11 mouse cellular contexts compared by ENCODE assay signal in genomic region chr4:137380702-137381605, GRCm38 (mm10). TPM values are rescaled to one million over a fixed set of nuclear protein-coding genes. Genes with fewer than 3 reads are reported as not detected.
DNase-seq lines count a peak whose midpoint lies in the region; ATAC-seq lines count a peak whose summit lies in the region.
"Had no signal": no experiment of that assay in that cellular context is flagged by ENCODE, and none has a peak within 500 bp of the region (broad histone marks: within the 10 kb centered on the region; RNA-seq: fewer than 3 reads in every experiment).

No protein-coding gene starts in this region.

- no peaks in the 10 kb centered on the region for H3K27me3 ChIP-seq in heart, embryonic 11.5 days (ENCODE audit: control insufficient read depth, insufficient read depth, low read length)
- H3K27me3 ChIP-seq in neural tube, embryonic 12.5 days (replicated peaks) = no peaks in the 10 kb centered on the region
- no peaks in the 10 kb centered on the region for H3K27me3 ChIP-seq in liver, embryonic 11.5 days (replicated peaks; ENCODE audit: control insufficient read depth, insufficient read depth, low read length)

- no peak overlapping the region for H3K9ac ChIP-seq in heart, embryonic 11.5 days (ENCODE audit: low read depth, low read length)
- H3K9ac ChIP-seq in neural tube, embryonic 12.5 days = no peak overlapping the region
- peak overlapping the region; percentile 52 for H3K9ac ChIP-seq in liver, embryonic 11.5 days (ENCODE audit: low read depth, low read length)

- WGBS in heart, embryonic 11.5 days (ENCODE audit: insufficient replicate concordance) = 30% methylated on average over 15 of the region's 16 CpGs
- 29% methylated on average over 15 of the region's 16 CpGs for WGBS in neural tube, embryonic 12.5 days
- 32% methylated on average over 14 of the region's 16 CpGs for WGBS in liver, embryonic 11.5 days

- no peak; the same call in 1 of the 2 replicates for ATAC-seq in heart, embryonic 11.5 days (replicated peaks; ENCODE audit: insufficient number of reproducible peaks, low FRiP score, low TSS enrichment)
- no peak for ATAC-seq in neural tube, embryonic 12.5 days (ENCODE audit: low FRiP score, low read depth)
- ATAC-seq in liver, embryonic 11.5 days (replicated peaks; ENCODE audit: low FRiP score) = peak; percentile 95

- peaks cover 8% of the 10 kb centered on the region for H3K4me1 ChIP-seq in heart, embryonic 11.5 days (ENCODE audit: control insufficient read depth, insufficient read depth, low read length)
- H3K4me1 ChIP-seq in neural tube, embryonic 12.5 days = no peaks in the 10 kb centered on the region; the same call in 1 of the 2 replicates
- H3K4me1 ChIP-seq in liver, embryonic 11.5 days (replicated peaks; ENCODE audit: control insufficient read depth, insufficient read depth, low read length) = peaks cover 12% of the 10 kb centered on the region

- no peak overlapping the region for H3K27ac ChIP-seq in heart, embryonic 11.5 days (ENCODE audit: low read depth, low read length)
- H3K27ac ChIP-seq in neural tube, embryonic 12.5 days = no peak overlapping the region
- H3K27ac ChIP-seq in liver, embryonic 11.5 days (ENCODE audit: low read depth, low read length) = peak overlapping the region; percentile 88

- no peaks in the 10 kb centered on the region for H3K9me3 ChIP-seq in heart, embryonic 11.5 days (replicated peaks; ENCODE audit: control insufficient read depth, low read length)
- H3K9me3 ChIP-seq in neural tube, embryonic 12.5 days = no peaks in the 10 kb centered on the region
- H3K9me3 ChIP-seq in liver, embryonic 11.5 days (ENCODE audit: control insufficient read depth, low read length) = no peaks in the 10 kb centered on the region

- no peaks in the 10 kb centered on the region for H3K36me3 ChIP-seq in heart, embryonic 11.5 days (ENCODE audit: control insufficient read depth, insufficient read depth, low read length)
- H3K36me3 ChIP-seq in neural tube, embryonic 12.5 days = no peaks in the 10 kb centered on the region
- no peaks in the 10 kb centered on the region for H3K36me3 ChIP-seq in liver, embryonic 11.5 days (ENCODE audit: control insufficient read depth, insufficient read depth, low read length)

- 0 out of 2 replicates have a peak overlapping the region, but pooled peaks have one; percentile 15 for H3K4me3 ChIP-seq in heart, embryonic 11.5 days (ENCODE audit: low read depth, low read length)
- H3K4me3 ChIP-seq in neural tube, embryonic 12.5 days = no peak overlapping the region
- H3K4me3 ChIP-seq in liver, embryonic 11.5 days (ENCODE audit: low read depth, low read length) = peak overlapping the region; percentile 37

- no peak for DNase-seq in heart, adult 18-20 months
- DNase-seq in neural tube, embryonic 10.5 days (ENCODE audit: extremely low spot score, low spot score) = no peak
- peak; percentile 52 for DNase-seq in liver, embryonic 11.5 days (ENCODE audit: low spot score)
- no peak for DNase-seq in adrenal gland, adult 18-20 months (ENCODE audit: low spot score in 2 of 2)
- no peak for DNase-seq in frontal cortex, postnatal 36 days (ENCODE audit: low spot score in 2 of 2)
- DNase-seq in adrenal gland, adult 2 months = no peak

- peak overlapping the region; percentile 52 for H3K4me2 ChIP-seq in heart, embryonic 11.5 days
- H3K4me2 ChIP-seq in neural tube, embryonic 12.5 days (replicated peaks) = 0 out of 2 replicates have a peak overlapping the region, but pooled peaks have one; percentile 9
- peak overlapping the region; percentile 57 for H3K4me2 ChIP-seq in liver, embryonic 11.5 days

RNA-seq across cellular contexts. Expression of gene Cdc42, which starts 23.4 kb away (rescaled TPM):
- 525 and 599 TPM in 2 replicates for polyA plus RNA-seq in heart, embryonic 11.5 days (2014; fragmentation: Nextera tagmentation; extraction: Ambion mirVana)
- total RNA-seq in heart, adult 18-20 months (2021) = 100 to 1,000 TPM; 143 to 147 TPM
- polyA plus RNA-seq in neural tube, embryonic 12.5 days (2016; fragmentation: Nextera tagmentation; extraction: Ambion mirVana) = 665 and 674 TPM in 2 replicates
- 459 and 500 TPM in 2 replicates for polyA plus RNA-seq in liver, embryonic 11.5 days (2014; fragmentation: Nextera tagmentation; extraction: Ambion mirVana)
- 100 to 1,000 TPM; 386 to 454 TPM for total RNA-seq in adrenal gland, adult 18-20 months (2021)
- total RNA-seq in adrenal gland, adult 2 months (2021) = 100 to 1,000 TPM; 419 to 486 TPM
- 23.1 and 24.7 TPM in 2 replicates for polyA plus RNA-seq in adrenal gland, adult 2 months (2012; rRNA removed)

RNA-seq across cellular contexts. Expression of gene Cela3a, which starts 28.6 kb away (rescaled TPM):
- not detected in 2 replicates for polyA plus RNA-seq in heart, embryonic 11.5 days (2014; fragmentation: Nextera tagmentation; extraction: Ambion mirVana)
- total RNA-seq in heart, adult 18-20 months (2021) = not detected
- polyA plus RNA-seq in neural tube, embryonic 12.5 days (2016; fragmentation: Nextera tagmentation; extraction: Ambion mirVana) = not detected in 2 replicates
- polyA plus RNA-seq in liver, embryonic 11.5 days (2014; fragmentation: Nextera tagmentation; extraction: Ambion mirVana) = not detected in 2 replicates
- not detected for total RNA-seq in adrenal gland, adult 18-20 months (2021)
- not detected for total RNA-seq in adrenal gland, adult 2 months (2021)
- not detected in 2 replicates for polyA plus RNA-seq in adrenal gland, adult 2 months (2012; rRNA removed)
- total RNA-seq: left cerebral cortex, adult 18-20 months had no signal
- polyA plus RNA-seq: neural tube, embryonic 14.5 days; testis, adult 2 months had no signal

RNA-seq across cellular contexts. Expression of gene Cela3b, which starts 49.4 kb away (rescaled TPM):
- polyA plus RNA-seq in heart, embryonic 11.5 days (2014; fragmentation: Nextera tagmentation; extraction: Ambion mirVana) = not detected in 2 replicates
- total RNA-seq in heart, adult 18-20 months (2021) = not detected
- not detected in 2 replicates for polyA plus RNA-seq in neural tube, embryonic 12.5 days (2016; fragmentation: Nextera tagmentation; extraction: Ambion mirVana)
- not detected in 2 replicates for polyA plus RNA-seq in liver, embryonic 11.5 days (2014; fragmentation: Nextera tagmentation; extraction: Ambion mirVana)
- not detected for total RNA-seq in adrenal gland, adult 18-20 months (2021)
- total RNA-seq in adrenal gland, adult 2 months (2021) = not detected
- polyA plus RNA-seq in adrenal gland, adult 2 months (2012; rRNA removed) = 0.16 and 0.33 TPM in 2 replicates
- total RNA-seq: left cerebral cortex, adult 18-20 months had no signal
- polyA plus RNA-seq: neural tube, embryonic 14.5 days had no signal

Comparison
In these comparisons a context has a peak if more than half of its experiments do, and no peak if none do; other contexts are left out.
1. RNA of gene Cdc42, which starts 23.4 kb away (polyA plus RNA-seq): 665 to 674 TPM in neural tube, embryonic 12.5 days, 525 to 599 TPM in heart, embryonic 11.5 days and 459 to 500 TPM in liver, embryonic 11.5 days; 23.1 to 24.7 TPM in adrenal gland, adult 2 months; every median in the first group is over 10 times any median in the second.
2. Peak in every context shown above with its lines, with median percentiles within 50 percentile points of each other: H3K4me2 ChIP-seq.